Mouse (Mus musculus) ovary, postnatal 10 days (tissue): ENCODE results near the gene Phldb2.

Experiments
- DNase-seq: peaks from one replicate; pipeline ENCODE4 v3.0.0; 2022; ENCODE audit warnings: low spot score

Gene Phldb2

GRCm38 (mm10) chr16:45953394-45953793 is at the start of gene Phldb2:
Gene Phldb2, minus strand, starts transcription at chr16:45953598.
- DNase-seq = no peak

GRCm38 (mm10) chr16:46001550-46002166 is 48.3 kb upstream of the Phldb2 start:
- no peak for DNase-seq

DNA sequence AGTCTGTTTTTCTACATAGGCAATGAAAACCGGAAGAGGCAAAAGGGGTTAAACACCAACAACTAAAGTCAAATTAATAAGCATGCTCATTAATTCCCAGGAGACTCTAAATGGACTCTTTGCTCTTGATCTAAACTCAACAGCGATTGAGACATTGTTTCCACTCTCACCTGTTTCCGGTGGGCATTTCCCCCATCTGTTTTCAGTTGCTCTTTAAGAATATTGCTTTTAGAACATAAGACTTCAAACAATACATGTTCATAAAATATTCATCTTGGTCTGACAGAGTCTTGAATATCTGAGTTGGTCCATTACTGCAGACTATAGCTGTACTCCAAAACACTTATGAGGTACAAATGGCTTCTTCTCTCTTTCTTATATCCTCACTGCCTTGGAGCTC is 47.6 kb upstream of the Phldb2 start:
- no peak for DNase-seq

DNA sequence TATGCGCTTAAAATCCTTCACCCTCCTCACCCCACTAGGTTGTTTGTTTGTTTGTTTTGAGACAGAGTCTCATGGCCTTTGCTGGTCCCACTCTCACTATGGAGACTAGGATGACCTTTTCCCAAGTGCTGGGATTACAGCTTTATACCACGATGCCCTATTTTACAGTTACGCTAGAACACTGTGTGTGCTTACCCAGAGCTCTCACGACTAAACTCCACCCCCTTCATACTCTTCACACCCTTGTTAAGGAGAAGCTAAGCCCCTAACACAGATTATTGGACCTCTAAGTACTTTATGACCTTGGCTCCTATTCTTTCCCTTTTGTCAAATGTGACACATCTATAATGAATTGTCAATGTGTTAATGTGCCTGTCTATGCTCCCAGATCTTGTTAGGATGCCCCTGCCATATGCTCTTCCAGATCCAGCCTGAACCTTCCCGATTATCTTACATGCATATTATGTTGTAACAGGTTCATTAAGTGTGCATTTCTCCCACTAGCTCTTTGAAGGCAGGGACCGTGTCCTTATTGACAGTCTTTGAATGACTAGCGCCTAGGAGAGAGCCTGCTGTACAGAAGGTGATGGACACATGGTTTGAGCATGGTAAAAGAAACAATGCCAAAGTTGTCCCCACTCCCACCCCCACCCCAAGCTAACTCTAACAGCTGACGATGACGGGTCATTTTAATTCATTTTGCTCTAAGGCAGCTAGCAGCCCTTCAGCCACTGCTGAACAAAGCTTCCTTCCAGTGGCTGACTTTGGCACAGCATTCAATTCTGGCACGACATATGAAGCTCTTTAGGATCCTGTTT is 46.2 kb upstream of the Phldb2 start:
- no peak for DNase-seq

GRCm38 (mm10) chr16:45998231-45998630 is 44.8 kb upstream of the Phldb2 start:
- DNase-seq = no peak

DNA sequence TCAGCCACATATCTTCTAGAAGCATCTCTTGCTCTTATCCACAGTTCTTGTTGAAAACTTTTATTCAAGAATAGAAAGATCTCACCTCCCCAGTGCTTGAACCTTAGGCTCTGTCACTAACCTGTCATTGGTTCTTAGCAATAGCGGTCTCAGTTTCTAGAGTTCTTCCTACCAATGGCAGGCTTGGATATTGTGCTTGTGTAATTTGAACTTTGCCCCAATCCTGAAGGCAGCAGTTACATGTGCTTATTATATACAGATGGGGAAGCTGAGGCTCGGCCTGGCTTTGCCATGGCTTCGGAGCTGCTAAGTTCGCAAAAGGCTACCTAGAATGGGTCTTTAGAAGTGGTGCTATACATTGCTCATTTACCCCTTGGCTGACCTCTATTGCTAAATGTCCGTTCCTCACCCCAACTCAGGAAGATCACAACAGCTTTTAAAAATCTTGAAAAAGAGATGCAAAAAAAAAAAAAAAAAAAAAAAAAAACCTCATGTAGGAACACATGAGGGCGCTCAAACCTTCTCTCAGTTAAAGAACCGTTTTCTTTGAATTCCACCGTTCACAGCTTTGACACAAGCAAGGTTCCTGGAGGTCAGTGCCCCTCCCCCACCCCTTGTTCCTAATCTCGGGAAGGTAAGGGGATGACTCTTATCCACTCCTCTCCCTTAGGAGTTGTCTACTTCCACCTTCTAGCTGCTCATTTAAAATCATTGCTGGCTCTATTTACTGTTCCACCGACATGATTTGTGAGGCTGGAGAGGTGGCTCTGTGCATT is 37.7 kb upstream of the Phldb2 start:
- no peak for DNase-seq

- DNase-seq = no peak
These were observed 32.8 kb upstream of the Phldb2 start for GRCm38 (mm10) chr16:45986236-45986635.

DNA sequence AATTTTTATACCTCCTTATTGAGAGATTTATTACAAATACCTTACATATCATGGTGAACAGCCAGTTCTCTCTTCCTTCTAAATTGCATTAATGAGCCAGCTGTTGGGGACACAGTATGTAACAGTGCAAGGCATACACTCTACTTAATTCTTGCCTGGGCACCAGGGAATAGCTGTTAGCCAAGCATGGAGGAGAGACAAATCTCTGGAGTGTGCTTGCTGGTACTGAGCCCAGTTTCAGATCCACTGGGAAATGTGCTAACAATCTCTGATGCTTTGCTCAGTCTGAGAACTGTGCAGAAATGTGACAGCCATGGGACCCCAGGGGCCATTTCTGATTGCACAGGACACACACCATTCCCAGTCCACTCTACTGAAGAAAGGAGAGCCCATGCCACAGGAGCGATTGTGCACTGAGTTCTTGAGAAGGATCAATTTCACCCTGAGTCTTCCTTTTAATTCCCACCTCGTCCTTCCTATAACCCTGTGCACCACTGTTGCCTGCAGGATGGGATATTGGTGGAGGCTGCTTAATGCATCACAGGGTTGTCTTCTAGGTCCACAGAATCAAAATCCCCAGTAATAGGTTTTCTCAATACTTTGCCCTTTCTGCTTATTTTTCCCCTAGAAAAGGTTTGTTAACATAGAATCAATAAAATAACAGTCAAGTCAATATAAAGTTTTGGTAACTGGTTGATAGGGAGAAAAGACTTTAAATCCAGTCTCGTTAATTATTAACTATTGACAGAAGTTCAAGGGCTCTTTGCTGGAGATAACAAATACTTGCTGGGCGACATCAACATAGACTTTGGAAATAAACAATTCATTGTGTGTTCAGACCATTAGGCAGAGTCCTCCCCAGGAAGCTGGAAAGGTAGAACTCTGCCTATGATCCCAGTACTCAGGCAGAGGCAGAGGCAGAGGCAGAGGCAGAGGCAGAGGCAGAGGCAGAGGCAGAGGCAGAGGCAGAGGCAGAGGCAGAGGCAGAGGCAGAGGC is 31.5 kb upstream of the Phldb2 start:
- DNase-seq = no peak

DNA sequence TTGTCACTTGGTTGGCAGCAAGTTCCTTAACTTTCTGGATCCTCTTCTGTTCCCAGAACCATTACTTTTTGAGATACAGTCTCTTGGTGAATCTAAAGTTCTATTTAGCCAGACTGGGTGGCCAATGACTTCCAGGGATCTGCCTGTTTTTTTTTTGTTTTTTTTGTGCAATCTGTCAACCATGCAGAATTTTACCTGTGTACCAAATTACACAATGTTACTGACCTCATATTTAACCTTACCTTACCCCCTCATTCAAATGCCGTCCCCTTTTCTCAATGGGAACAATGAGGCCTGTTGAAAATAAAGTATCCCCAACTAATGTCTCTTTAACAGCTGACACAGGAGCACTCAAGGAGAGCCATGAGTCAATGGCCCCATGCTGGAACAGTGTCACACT is 22.9 kb upstream of the Phldb2 start:
- no peak for DNase-seq

- no peak for DNase-seq
These were observed 20.7 kb upstream of the Phldb2 start for GRCm38 (mm10) chr16:45973959-45974686.

- no peak for DNase-seq
These were observed 16.8 kb upstream of the Phldb2 start for GRCm38 (mm10) chr16:45970187-45970586.

- no peak for DNase-seq
These were observed 15.3 kb upstream of the Phldb2 start for GRCm38 (mm10) chr16:45968716-45969115.

GRCm38 (mm10) chr16:45967471-45967870 is 14.1 kb upstream of the Phldb2 start:
- peak; percentile 49 for DNase-seq

- DNase-seq = no peak
These were observed 13.2 kb upstream of the Phldb2 start for GRCm38 (mm10) chr16:45966604-45967003.

GRCm38 (mm10) chr16:45964777-45965176 is 11.4 kb upstream of the Phldb2 start:
- DNase-seq = no peak

- DNase-seq = no peak
These were observed 10.4 kb upstream of the Phldb2 start for GRCm38 (mm10) chr16:45963837-45964236.

- DNase-seq = no peak
These were observed 9.7 kb upstream of the Phldb2 start for GRCm38 (mm10) chr16:45963088-45963487.

GRCm38 (mm10) chr16:45960978-45961377 is 7.6 kb upstream of the Phldb2 start:
- no peak for DNase-seq

DNA sequence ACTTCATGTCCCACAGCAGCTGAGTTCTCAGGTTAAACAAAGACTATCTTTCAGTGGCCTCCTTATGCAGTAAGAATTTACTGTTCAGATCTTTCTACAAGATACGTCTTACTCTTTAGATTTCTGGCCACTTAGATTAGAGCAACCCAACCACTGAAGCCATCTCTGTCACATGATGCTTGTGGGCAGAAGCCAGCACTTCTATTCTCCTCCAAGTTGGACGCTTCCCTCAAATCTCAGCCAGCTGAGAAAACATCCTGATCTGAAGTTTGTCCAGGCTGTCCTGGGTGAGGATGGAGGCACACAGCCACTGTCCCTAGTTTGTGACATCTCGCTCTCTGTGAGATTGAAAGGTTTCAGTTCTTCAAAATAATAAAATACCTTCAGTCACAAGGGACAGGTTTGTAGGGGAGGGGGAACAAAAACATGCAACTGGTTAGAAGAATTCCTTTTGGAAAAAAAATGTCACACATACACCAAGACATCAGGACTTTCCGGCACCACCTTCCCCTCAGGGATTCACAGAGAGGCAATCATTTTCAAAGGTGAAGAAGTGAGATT is 3.1 kb upstream of the Phldb2 start:
- no peak for DNase-seq

GRCm38 (mm10) chr16:45952501-45952900 is 897 bp downstream of the Phldb2 start:
- DNase-seq = no peak

DNA sequence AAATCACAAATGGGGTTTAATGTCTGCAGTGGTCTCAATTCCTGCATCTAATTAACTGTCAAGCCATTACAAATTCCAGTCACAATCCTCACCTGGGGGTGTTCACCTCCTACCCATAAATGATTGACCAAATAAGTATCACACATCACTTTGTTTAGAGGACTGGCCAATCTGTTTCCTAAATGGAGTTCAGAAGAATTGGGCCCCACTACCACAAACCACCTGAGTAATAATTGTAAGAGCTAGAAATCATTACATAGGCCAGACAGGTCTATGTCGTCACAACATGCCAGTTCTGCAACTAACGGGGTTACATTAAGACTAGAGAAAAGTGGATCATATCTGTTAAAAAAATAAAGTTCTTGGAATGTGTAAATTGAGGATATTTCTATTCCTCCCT is 1.4 kb downstream of the Phldb2 start:
- no peak for DNase-seq
